Mouse (Mus musculus): ENCODE results near the gene Yipf4. TPM values are rescaled to one million over a fixed set of nuclear protein-coding genes. Genes with fewer than 3 reads are reported as not detected.
A peak's percentile ranks its signal among the peaks of the same experiment; 100 is the strongest.

Yipf4 gene
- total RNA-seq, 2 experiments from 2014 or later = 81.4 to 84.5 TPM

DNA sequence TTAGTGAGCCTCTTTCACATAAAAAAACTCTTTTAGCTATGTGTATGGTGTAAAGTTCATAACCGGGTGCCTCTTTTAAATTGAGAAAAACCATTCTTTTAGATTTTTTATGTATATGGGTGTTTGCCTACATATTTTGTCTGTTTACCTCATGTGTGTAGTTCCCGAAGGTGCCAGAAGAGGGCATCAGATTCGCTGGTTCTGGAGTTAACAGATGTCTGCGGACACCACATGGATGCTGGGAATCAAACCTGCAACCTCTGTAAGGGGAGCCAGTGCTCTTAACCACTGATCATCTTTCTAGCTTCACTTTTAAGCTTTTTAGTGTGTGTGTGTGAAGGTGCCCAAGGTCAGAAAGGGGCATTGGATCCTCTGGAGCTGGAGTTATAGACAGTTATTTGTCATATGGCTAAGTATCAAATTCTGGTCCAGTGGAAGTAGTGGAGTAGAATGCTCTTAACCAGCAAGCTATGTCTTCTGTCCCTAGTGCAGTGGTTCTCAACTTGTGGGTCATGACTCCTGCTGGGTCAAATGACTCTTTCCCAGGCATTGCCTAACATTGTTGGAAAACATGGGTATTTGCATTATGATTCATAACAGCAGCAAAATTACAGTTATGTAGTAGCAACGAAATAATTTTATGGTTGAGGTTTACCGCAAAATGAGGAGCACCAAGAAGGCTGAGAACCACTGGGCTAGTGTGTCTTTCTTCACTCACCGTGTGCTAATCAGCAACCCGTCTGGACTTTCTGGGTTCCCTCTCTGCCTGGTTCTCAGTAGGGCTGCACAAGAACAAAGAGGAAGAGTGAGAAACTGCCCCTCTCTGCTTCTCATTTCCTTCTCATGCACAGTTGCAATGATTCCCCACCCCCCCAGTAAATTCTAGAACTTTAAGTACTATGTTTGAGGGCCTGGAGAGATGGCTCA, 33.8 kb downstream of the Yipf4 start:
- no peak for DNase-seq (ENCODE audit: extremely low spot score in 1 of 2, low spot score in 1 of 2)

DNA sequence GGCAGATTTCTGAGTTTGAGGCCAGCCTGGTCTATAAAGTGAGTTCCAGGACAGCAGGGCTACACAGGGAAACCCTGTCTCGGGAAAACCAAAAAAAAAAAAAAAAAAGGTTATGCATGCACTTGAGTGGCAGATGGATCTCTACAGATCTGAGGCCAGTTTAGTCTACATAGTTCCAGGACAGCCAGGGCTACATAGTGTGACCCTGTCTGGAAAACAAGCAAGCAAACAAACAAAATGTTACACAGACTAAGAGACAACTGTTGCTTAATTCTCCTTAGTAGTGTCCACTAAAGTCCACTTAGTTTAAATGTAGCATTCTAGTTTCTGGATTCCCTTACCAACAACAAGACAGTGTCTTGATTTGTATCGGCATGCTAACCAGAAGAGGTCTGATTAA, 36.8 kb downstream of the Yipf4 start:
- DNase-seq (ENCODE audit: extremely low spot score in 1 of 2, low spot score in 1 of 2) = no peak

DNA sequence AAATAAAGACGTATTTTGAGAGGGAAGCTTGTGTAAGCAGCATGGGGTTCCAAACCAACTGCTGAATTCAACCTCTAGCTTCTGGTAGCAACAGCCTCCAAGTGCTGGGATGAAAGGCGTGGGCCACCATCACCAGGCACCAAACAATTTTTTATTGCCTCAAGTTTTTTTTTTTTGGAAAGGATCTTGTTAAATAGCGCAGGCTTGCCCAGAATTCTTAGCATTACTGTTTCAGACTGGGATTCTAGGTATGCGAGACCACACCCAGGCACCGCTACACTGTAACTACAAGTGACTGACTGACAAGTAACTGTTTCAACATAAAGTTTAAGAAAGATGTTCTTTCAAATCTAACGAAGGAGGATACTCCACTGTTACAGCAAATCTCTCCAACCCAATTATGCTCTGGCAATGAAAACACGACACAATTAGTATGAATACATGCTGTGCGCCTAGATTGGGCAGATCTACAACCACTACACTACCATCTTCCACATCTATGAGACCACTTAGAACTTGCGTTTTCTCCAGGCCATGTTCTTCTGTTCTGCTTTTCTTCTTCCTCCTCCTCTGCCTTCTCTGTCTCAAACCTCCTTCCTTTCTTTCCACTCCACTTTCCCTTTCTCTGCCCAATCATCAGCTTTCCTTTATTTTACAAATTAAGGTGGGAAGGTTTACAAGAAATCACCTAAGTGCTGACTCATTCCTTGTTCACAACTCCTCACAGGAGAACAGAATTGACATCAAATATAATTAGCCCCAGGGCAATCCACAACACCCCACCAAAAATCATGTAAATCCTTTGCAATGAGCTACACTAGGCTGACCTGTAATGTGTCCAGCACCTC, 37.7 kb downstream of the Yipf4 start:
- DNase-seq (ENCODE audit: extremely low spot score in 1 of 2, low spot score in 1 of 2) = no peak

DNA sequence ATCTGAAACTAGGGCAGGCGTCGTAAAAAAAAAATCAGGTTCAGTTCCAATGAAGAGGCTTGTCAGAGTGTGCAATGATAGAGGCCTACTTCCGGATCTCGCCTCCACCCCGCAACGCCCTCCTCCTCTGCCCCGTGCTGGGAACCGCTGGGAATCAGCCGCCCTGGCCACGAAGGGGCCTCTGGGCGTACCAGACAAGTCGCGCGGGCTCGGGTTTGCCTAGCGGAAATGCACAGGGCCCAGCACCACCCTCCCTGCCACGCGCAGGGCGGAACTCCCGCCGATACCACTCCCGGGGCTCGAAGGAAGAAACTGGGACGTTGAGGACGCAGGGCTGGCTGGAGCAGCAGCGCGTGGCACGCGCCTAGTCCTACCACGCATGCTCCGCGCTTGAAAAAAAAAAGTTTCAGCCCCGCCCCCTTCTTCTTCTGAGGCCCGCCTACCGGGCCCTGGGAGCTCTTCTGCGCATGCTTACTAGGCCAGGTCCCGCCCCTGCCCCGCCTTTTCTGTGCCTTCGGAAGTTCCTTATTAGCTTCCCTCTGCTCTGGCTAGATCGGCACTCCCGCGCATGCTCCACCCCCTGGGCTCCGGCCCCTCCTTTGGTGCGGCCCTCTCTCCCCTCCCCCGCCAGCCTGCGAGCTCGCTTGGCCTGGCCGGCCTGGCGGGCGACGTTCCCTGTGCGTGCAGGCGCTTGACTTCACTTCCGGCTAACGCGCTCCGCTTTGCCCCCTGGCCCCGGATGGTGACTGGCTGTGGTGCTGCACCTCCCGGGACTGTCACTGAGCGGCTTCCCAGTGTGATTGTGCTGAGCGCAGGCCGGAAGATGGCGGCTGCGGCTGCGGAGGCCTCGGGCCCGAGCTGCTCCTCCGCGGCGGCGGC, 38.7 kb downstream of the Yipf4 start, which contains the start of gene Birc6:
Gene Birc6 (plus strand): TSS at position 567 of the 879 bp plus-strand sequence.
- DNase-seq (ENCODE audit: extremely low spot score in 1 of 2, low spot score in 1 of 2) = peak; percentile 96 to 98

DNA sequence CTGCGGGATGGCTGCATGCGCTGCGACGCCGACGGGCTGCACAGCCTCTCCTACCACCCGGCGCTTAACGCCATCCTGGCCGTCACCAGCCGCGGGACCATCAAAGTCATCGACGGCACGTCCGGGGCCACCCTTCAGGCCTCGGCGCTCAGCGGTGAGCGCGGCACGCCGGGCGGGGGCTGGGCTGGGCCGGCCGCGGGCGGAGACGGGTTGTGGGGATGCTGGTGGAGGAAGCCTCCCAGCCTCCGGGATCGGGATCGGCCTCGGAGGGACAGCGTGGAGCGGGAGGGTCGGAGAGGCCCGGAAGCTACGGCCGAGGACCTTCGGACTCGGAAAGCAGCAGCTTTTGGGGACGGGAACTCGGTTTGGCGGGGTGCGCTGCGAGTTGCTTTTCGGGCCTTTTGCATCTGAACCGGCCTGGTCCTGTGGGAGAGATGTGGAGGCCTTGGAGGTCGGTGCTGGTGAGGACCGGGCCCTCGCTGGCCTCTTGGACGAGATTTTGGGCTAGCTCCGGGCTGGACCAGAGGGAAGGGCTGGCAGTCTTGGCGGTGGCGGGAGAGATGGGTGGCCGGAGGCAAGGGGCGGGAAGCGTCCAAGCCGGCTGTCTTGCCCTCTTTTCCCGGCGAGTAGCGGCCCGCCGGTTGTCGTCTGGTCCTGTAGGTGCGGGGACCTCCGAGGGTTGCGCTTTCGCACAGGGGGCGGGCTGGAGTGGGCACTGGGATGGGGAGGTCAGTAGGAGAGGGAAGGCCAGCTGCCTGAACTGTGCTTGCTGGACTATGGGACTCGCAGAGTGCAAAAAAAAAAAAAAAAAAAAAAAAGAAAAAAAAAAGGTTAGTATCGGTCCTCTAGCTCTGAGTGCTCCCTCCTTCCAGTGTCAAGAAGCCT, 39.6 kb downstream of the Yipf4 start:
- peak in 1 of 2 experiments; percentile 5 for DNase-seq (ENCODE audit: extremely low spot score in 1 of 2, low spot score in 1 of 2)

DNA sequence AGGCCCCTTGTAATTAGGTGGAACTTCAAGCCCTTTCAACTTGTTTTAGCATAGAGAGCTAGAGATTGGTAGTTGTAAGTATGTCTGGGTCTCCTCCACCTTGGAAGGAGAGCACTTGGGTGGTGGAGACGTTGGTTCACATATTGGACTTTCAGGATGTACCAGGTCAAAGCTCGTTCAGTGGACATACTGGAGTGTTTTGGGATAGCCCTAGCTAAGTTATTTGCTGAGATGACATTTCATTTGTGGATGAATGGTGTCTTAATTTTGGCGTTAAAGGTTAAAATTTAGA, 40.2 kb downstream of the Yipf4 start:
- DNase-seq (ENCODE audit: extremely low spot score in 1 of 2, low spot score in 1 of 2) = no peak

DNA sequence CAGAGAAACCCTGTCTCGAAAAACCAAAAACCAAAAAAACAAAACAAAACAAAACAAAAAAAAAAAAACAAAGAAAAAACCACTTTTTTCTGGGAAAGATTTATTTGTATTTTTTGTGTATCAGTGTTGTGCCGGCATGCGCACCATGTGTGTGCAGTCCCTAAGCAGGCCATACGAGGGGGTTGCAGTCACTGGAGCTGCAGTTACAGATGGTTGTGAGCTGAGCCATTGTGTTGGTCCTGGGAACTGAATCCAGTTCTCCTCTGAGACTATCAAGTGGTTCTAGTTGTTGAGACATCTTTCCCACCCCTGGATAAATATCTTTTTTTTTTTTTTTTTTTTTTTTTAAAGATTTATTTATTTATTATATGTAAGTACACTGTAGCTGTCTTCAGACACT, 45.7 kb downstream of the Yipf4 start:
- DNase-seq (ENCODE audit: extremely low spot score in 1 of 2, low spot score in 1 of 2) = no peak

DNA sequence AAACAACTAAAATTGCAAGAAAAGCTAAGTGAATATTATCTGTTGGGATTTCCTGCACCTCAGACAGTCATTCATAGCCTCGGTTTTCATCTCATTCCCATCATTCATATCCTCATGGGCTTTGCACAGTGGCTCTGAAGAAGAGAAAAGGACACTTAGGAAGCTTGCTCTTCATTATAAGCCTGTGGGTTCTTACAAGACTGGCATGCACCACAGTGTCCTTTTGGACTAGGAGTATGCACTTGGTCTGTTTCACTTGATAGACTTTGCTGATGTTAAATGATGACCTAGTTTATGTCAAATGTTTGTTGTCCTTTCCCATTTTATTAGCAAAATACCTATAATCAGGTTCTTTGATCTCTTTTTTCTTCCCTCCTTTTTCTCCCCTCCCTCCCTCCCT, 48.2 kb downstream of the Yipf4 start:
- no peak for DNase-seq (ENCODE audit: extremely low spot score in 1 of 2, low spot score in 1 of 2)

DNA sequence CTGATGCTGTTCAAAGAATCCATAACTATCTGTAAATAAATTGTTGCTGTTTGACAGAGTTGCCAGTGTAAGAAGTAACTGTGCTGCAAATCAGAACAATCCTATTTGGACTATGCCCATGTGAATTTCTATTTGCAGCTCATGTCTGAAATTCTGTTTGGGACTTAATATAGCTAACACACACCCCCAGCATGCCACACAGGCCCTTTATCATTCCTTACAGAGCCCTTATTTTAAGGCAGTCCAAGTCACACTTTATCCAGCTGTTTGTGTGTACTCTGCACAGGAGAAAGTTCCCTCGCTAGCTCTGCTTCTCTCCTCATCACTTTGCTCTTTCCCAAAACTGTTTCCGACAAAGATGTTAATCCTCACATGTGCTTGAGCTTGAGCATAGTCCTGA, 54.3 kb downstream of the Yipf4 start:
- DNase-seq (ENCODE audit: extremely low spot score in 1 of 2, low spot score in 1 of 2) = no peak

Other genes starting within 250 kb of the Yipf4 start
- 10 to 100 TPM; 39.6 to 48.5 TPM for gene Memo1, start 194.0 kb upstream of the Yipf4 start, total RNA-seq (2021)
- 10 to 100 TPM; 49.7 to 51.6 TPM for gene Dpy30, start 165.5 kb upstream of the Yipf4 start, total RNA-seq (2021)
- gene Spast, start 150.5 kb upstream of the Yipf4 start, total RNA-seq (2021) = 10 to 100 TPM; 57.4 to 61.0 TPM
- 10 to 100 TPM; 16.3 to 17.8 TPM for gene Slc30a6, start 93.9 kb upstream of the Yipf4 start, total RNA-seq (2021)
- gene Nlrc4, start 30.4 kb upstream of the Yipf4 start, total RNA-seq (2021) = under 1 TPM; 0.07 to 0.14 TPM
- 100 to 1,000 TPM; 104 to 133 TPM for gene Birc6, start 38.8 kb downstream of the Yipf4 start, total RNA-seq (2021)
- 10 to 100 TPM; 19.0 to 23.0 TPM for gene Ttc27, start 228.2 kb downstream of the Yipf4 start, total RNA-seq (2021)